Mouse (Mus musculus) heart, adult 18-20 months (tissue): Measurements from ENCODE around the gene Defb22. TPM values are rescaled to one million over a fixed set of nuclear protein-coding genes. Genes with fewer than 3 reads are reported as not detected.
A peak's percentile ranks its signal among the peaks of the same experiment; 100 is the strongest.

Experiments
- DNase-seq, 2 experiments: peaks; one replicate each; pipeline ENCODE4 v3.0.0; 2021 to 2022; ENCODE audit warnings: mixed read lengths in 1 of 2
- long read RNA-seq, 2 experiments: library from polyadenylated mRNA; stranded (forward); transcript quantifications; one replicate each; pipeline ENCODE4 v2.0.0; 2021
- total RNA-seq, 2 experiments: library from RNA; stranded (reverse); gene quantifications; 2 replicates each; pipeline ENCODE4 v1.2.3; 2021

Gene Defb22
- total RNA-seq: not detected
- long read RNA-seq, experiment 1: 0 reads
- long read RNA-seq, experiment 2: 0 reads

- DNase-seq: no peak
Measured at GRCm38 (mm10) chr2:152490038-152490437, at the start of gene Defb22. Gene Defb22 (minus strand): TSS chr2:152490138.

- no peak for DNase-seq
Measured at GRCm38 (mm10) chr2:152517981-152518380, 28.0 kb upstream of the Defb22 start, which contains the start of gene Defb28. Gene Defb28 (plus strand): TSS chr2:152518255.

DNA sequence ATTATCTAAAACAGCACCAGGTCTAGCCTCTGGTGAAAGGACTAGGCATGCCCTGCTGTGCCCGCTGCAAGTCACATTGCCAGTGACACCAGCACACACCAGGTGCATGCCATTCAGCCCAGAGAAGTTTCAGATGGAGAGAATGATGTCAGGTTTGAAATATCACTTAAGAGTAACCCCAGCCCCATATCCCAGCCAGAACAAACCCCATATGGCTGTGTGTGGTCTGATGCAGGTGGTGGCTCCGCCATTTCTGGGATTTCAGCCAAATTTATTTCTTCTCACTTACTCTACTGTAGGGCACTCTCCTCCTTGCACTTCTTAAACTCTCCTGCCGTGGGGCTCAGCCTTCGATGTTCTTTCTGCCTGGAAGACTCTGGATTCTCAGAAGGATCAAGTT lies 26.1 kb upstream of the Defb22 start:
- DNase-seq: no peak

- no peak for DNase-seq
Measured at GRCm38 (mm10) chr2:152511592-152511991, 21.7 kb upstream of the Defb22 start, which contains the start of gene Defb26. Gene Defb26 (minus strand): TSS chr2:152511692.

DNA sequence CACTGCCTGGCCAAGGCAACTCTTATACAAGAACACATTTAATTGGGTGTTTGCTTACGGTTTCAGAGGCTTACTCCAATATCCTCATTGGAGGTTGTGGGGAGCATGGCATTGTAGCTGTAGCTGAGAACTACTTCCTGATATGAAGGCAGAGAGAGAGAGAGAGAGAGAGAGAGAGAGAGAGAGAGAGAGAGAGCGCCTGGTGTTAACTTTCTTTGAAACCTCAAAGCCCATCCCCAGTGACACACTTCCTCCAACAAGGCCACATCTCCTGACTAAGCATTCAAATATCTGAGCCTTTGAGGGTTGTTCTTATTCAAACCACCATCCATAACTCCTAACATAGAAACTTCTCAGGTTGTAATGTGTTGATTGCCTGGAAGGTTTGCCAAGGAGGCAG lies 14.0 kb upstream of the Defb22 start:
- no peak for DNase-seq

- no peak for DNase-seq
Measured at GRCm38 (mm10) chr2:152500863-152501229, 10.9 kb upstream of the Defb22 start.

DNA sequence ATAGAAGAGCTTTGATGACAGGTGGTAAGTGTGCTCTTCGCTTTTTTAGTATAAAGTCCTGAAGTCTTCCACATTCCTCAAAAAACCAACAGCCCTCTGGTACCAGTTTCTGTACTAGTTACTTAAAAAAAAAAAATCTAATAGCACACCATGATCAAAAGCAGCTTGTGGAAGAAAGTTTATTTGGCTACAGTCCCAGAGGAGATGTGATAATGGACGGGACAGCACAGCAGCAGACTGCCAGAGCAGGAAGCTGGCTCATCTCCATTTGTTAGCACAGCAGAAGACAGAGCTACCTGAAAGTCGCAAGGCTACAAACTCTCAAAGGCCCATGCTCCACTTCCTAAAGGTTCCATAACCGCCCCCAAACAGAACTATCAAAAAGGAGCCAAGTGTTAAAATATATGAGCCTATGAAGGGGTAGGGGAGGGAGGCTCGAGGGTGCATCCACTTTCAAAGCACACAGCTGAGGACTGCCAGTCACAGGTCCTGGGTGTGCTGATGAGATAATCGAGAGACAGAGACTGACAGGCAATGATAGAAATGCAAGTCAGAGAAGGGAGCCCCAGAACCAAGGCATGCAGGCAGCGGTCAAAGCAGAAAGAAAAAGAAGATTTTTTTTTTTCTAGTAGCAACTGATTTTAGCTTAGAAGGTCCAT lies 10.4 kb upstream of the Defb22 start:
- no peak for DNase-seq

DNA sequence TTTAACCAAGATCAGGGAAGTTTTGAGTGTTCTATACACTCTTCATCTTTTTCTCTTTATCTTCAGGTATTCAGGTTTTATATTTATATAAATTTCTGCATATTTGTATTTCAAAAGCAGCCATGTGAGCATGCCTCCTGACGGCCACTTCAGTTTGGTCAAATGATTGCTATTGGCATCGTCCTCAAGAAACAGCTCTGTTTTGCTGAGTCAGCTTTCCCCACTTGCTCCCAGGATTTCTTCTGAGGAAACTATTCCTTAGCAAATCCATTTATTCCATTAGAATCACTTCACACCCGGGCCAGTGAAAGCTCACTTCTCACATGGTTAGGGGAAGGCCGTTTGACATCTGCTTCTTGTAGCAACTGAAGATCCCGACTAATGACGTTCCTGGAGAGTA lies 8.1 kb upstream of the Defb22 start:
- no peak for DNase-seq

GRCm38 (mm10) chr2:152493151-152493550 lies 3.2 kb upstream of the Defb22 start:
- DNase-seq: no peak

DNA sequence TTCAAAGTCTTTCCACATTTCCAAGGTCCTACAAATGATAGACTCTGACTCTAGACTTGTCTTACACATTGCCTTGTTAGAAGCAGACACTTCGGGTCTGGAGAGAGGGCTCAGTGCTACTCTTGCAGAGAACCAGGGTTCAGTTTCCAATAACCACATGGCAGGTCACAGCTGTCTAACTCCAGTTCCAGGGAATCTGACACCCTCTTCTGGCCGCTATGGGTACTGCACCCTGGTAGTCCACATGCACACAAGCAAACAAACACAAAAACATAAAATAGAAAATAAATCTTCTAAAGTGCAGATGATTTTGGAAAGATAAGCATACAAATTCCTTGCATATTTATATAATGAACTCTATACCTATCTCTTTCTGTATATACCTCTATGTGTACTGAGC lies 2.9 kb downstream of the Defb22 start:
- no peak for DNase-seq

DNA sequence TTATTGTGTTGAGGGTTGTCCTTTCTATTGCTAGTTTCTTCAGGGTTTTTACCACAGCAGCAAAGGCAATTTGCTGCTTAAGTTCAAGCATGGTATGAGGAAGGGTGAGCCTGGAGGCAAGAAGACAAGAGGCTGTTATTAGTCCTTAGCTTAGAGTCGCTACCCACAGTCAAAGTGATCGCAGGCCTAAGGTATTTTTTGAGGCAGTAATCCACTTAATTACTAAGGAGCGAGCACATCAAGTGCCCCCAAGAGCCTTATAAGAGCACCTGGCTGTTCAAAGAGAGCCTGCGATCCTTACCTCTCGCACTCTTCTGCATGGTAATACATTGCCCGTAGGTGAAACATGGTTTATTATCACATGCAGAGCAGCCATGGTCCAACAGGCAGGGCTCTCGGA lies 8.2 kb downstream of the Defb22 start:
- no peak for DNase-seq

- no peak for DNase-seq
Measured at GRCm38 (mm10) chr2:152480881-152481280, 9.1 kb downstream of the Defb22 start.

GRCm38 (mm10) chr2:152476763-152477162 lies 13.2 kb downstream of the Defb22 start, which contains the start of gene Defb20:
Gene Defb20 (plus strand): TSS chr2:152477063.
- no peak for DNase-seq

DNA sequence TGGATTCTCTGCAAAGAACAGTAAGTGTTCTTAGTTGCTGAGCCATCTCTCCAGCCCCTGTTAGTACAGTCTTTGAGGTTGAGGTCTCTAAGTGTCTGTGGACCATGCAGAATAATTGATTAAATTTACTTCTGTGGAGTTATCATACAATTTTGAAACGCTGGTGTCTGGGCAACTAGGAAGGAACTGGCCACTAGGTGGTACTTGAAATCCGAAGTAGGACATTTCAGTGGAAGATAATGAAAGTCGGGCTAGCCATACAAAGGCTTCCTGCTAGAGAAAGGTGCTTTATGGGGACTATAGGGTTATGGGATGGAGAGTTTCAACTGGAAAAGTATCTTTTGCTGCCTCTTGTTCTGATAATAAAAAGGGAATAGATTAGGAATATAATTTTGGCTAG lies 17.5 kb downstream of the Defb22 start:
- no peak for DNase-seq

- peak; percentile 7 to 60 for DNase-seq
Measured at GRCm38 (mm10) chr2:152470973-152471372, 19.0 kb downstream of the Defb22 start.

DNA sequence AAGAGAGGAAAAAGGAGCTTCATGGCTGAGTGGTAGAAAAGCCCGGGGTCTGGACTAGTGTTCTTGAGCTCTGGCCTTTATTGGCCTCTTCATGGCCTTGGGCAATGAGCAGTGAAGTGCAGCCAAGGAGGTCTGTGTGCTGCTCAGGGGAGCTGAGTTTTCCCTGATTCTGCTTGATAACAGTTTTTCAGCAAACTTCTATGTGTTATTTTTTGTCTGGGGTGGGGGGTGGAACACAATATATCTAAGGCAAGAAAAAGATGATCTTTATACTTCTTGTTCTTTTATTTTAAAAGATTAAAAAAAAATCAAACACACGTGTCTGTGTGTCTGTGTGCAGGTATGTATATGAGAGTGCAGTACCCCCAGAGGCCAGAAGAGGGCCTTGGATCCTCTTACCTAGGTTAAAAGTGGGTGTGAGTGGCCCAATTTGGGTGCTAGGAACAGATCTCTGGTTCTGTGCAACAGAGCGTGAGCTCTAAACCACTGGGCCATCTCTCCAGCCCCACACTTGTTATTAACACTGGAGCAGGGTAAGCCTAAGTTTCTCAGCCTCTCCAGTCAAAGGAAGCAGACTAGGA lies 25.3 kb downstream of the Defb22 start, which contains the start of gene Defb23:
Defb23 (minus strand) TSS at position 51 of the 581 bp plus-strand sequence.
- DNase-seq: no peak

- DNase-seq: no peak
Measured at GRCm38 (mm10) chr2:152459241-152459640, 30.7 kb downstream of the Defb22 start.

GRCm38 (mm10) chr2:152452101-152452781 lies 37.7 kb downstream of the Defb22 start:
- DNase-seq: peak; percentile 42 to 60

GRCm38 (mm10) chr2:152450241-152450640 lies 39.7 kb downstream of the Defb22 start:
- DNase-seq: peak; percentile 14 to 74

DNA sequence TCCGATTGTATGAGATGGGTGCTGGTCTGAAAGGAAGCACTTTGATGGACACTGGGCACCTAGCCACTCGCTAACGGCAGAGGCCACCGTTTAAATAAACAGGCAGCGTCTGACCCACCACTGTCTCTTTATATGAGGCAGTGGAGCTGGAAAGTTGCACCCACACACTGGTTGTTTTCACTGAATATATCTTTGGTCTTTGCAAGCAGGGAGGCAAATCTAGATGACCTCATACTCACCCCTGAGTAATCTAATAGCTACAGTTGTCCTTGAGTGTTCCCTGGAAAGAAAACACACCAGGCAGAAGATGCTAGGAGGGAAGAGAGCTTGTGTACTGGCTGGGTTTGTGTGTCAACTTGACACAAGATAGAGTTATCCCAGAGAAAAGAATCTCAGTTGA lies 42.5 kb downstream of the Defb22 start:
- DNase-seq: no peak

GRCm38 (mm10) chr2:152446642-152447041 lies 43.3 kb downstream of the Defb22 start:
- no peak for DNase-seq

DNA sequence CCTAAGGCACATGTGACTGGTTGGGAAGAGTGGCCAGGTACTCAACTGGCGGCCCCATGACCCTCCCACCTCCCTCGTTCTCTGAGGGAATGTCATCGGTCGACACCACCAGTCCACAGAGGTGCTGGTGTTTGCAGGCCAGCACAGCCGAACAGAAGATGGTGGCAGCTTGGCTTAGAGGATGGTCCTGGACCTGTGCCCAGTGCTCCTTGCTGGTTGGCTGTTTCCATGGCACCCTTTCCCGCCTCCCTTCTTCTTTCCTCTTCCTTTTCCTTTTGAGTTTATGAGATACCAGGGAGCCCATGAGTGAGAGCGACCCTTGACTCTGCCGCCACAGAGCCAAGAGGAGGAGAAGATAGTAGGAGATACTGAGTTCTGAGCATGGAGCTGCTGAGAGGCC lies 46.7 kb downstream of the Defb22 start:
- DNase-seq: no peak

DNA sequence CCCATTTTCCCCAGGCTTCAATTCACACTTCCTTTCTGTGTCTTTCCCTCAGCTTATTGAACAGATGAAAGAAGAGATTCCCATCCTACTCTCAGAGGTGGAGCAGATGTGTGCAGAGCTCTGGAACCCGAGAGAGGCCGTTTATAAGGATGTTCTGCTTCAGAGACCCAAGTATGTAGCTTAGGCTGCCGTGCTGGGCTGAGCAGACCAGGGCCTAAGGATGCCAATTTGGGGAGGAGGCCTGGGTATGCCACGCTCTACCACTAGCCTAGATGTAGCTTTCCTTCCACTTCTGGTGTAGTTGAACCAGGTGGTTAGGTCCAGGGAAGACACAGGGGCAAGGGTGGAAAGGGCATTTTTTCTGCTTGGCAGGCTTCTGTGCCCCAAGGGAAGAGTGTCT lies 47.6 kb downstream of the Defb22 start:
- no peak for DNase-seq
